In the genomic region with DNA sequence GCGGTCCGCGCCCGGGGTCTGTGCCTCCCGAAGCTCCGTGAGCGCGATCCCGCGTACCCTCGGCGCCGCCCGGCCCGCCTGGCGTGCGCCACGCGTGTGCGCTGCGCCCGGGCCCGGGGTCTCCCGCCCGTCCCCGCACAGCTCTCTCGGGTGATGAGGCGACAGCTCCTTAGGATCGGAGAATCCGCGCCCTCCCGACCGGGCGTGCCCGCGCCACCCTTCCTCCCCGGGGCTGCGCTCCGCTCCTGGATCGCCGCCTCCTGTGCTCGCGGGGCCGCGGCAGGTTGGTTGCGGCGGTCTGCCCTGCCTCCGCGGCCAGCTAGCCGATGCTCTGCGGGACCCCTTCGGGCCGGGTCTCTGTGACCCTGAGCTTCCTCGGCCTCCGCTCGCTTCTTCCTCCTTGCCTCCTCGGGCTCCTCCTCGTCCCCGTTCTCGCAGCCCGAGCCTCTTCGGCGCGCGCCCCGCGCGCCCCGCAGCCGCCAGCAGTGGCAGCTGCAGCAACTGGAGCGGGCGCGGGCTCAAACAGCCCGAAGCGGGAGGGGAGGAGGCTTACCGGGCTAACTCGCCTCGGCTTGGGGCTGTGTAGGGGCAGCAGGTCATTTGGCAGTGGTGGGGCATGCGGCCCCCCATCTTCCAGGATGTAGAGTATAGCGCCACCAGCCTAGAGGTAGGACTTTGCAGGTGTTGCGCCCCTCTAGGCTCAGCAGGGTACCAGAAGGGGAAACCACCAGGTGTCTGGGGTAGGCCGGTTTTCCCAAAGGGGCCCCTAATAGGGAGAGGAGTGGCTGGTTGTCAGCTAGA, we compare ENCODE assay signal across 9 mouse cellular contexts. TPM values are rescaled to one million over a fixed set of nuclear protein-coding genes. Genes with fewer than 3 reads are reported as not detected.
A peak's percentile ranks its signal among the peaks of the same experiment; 100 is the strongest.
DNase-seq lines count a peak whose midpoint lies in the region; ATAC-seq lines count a peak whose summit lies in the region.
"Had no signal": no experiment of that assay in that cellular context is flagged by ENCODE, and none has a peak within 500 bp of the region (broad histone marks: within the 10 kb centered on the region; RNA-seq: fewer than 3 reads in every experiment).

No protein-coding gene starts in this region.

- no peak for DNase-seq in lung, postnatal 36 days
- DNase-seq in embryonic facial prominence, embryonic 10.5 days (ENCODE audit: low spot score), result peak; percentile 65
- DNase-seq in kidney, postnatal 10 days, result peak; percentile 48
- DNase-seq in liver, embryonic 13.5 days, result no peak
- peak; percentile 79 for DNase-seq in retina, postnatal 1 day
- DNase-seq in thymus, postnatal 25 days, result no peak

- H3K4me2 ChIP-seq in lung, embryonic 16.5 days (ENCODE audit: low read depth, low read length), result peak overlapping the region; percentile 99
- H3K4me2 ChIP-seq in heart, embryonic 13.5 days, result peak overlapping the region; percentile 98
- peak overlapping the region; percentile 64 for H3K4me2 ChIP-seq in liver, embryonic 13.5 days

- peak; percentile 34; the same call in 1 of the 2 replicates for ATAC-seq in lung, embryonic 16.5 days (ENCODE audit: low read depth)
- peak; percentile 51; the same call in 1 of the 2 replicates for ATAC-seq in heart, embryonic 13.5 days (ENCODE audit: extremely low read depth, insufficient number of reproducible peaks, low FRiP score, low TSS enrichment)
- ATAC-seq in liver, embryonic 13.5 days (ENCODE audit: low read depth), result no peak

- under 1% methylated on average over 59 of the region's 82 CpGs for WGBS in lung, embryonic 16.5 days
- under 1% methylated on average over 82 of the region's 82 CpGs for WGBS in embryonic facial prominence, embryonic 10.5 days
- under 1% methylated on average over 78 of the region's 82 CpGs for WGBS in heart, embryonic 13.5 days
- WGBS in liver, embryonic 13.5 days (ENCODE audit: insufficient replicate concordance), result 1% methylated on average over 72 of the region's 82 CpGs

- H3K9ac ChIP-seq in lung, embryonic 16.5 days (ENCODE audit: low read length), result peak overlapping the region; percentile 56
- H3K9ac ChIP-seq in heart, embryonic 13.5 days, result peak overlapping the region; percentile 79
- H3K9ac ChIP-seq in liver, embryonic 13.5 days, result no peak overlapping the region

- peaks cover 7% of the 10 kb centered on the region; the same call in 1 of the 2 replicates for H3K4me1 ChIP-seq in lung, embryonic 16.5 days (replicated peaks; ENCODE audit: control insufficient read depth, insufficient read depth, low read length)
- peaks cover 24% of the 10 kb centered on the region for H3K4me1 ChIP-seq in embryonic facial prominence, embryonic 10.5 days
- H3K4me1 ChIP-seq in heart, embryonic 13.5 days, result peaks cover 9% of the 10 kb centered on the region
- no peaks in the 10 kb centered on the region for H3K4me1 ChIP-seq in liver, embryonic 13.5 days (replicated peaks)

- no peaks in the 10 kb centered on the region for H3K36me3 ChIP-seq in lung, embryonic 16.5 days (ENCODE audit: control insufficient read depth, insufficient read depth, low read length)
- H3K36me3 ChIP-seq in embryonic facial prominence, embryonic 10.5 days (replicated peaks), result no peaks in the 10 kb centered on the region
- no peaks in the 10 kb centered on the region for H3K36me3 ChIP-seq in heart, embryonic 13.5 days
- no peaks in the 10 kb centered on the region for H3K36me3 ChIP-seq in liver, embryonic 13.5 days

- peaks cover 70% of the 10 kb centered on the region for H3K27me3 ChIP-seq in lung, embryonic 16.5 days (ENCODE audit: control insufficient read depth, insufficient read depth, low read depth, low read length)
- H3K27me3 ChIP-seq in embryonic facial prominence, embryonic 10.5 days (replicated peaks; ENCODE audit: low read depth, poor library complexity, severe bottlenecking), result peaks cover 82% of the 10 kb centered on the region
- H3K27me3 ChIP-seq in heart, embryonic 13.5 days (replicated peaks), result peaks cover 99% of the 10 kb centered on the region
- peaks cover 79% of the 10 kb centered on the region for H3K27me3 ChIP-seq in liver, embryonic 13.5 days

- no peak overlapping the region for H3K27ac ChIP-seq in lung, embryonic 16.5 days (ENCODE audit: low read length)
- peak overlapping the region; percentile 72 for H3K27ac ChIP-seq in embryonic facial prominence, embryonic 10.5 days (replicated peaks)
- H3K27ac ChIP-seq in heart, embryonic 13.5 days (replicated peaks), result no peak overlapping the region
- H3K27ac ChIP-seq in liver, embryonic 13.5 days, result no peak overlapping the region
- H3K27ac ChIP-seq: macrophage had no signal

- peak overlapping the region; percentile 67 for H3K4me3 ChIP-seq in lung, embryonic 16.5 days (ENCODE audit: low read length)
- peak overlapping the region; percentile 77 for H3K4me3 ChIP-seq in embryonic facial prominence, embryonic 10.5 days
- peak overlapping the region; percentile 77 for H3K4me3 ChIP-seq in heart, embryonic 13.5 days
- peak overlapping the region; percentile 49 for H3K4me3 ChIP-seq in liver, embryonic 13.5 days (replicated peaks)

- H3K9me3 ChIP-seq in lung, embryonic 16.5 days (ENCODE audit: control insufficient read depth, low read length), result no peaks in the 10 kb centered on the region
- H3K9me3 ChIP-seq in embryonic facial prominence, embryonic 10.5 days, result no peaks in the 10 kb centered on the region
- no peaks in the 10 kb centered on the region for H3K9me3 ChIP-seq in heart, embryonic 13.5 days
- no peaks in the 10 kb centered on the region for H3K9me3 ChIP-seq in liver, embryonic 13.5 days (replicated peaks)

RNA-seq across cellular contexts. Expression of gene Kcnma1, which starts 9.6 kb away (rescaled TPM):
- 1.0 and 1.3 TPM in 2 replicates for polyA plus RNA-seq in lung, embryonic 16.5 days (2015; fragmentation: Nextera tagmentation; extraction: Ambion mirVana)
- 0.50 and 0.70 TPM in 2 replicates for polyA plus RNA-seq in embryonic facial prominence, embryonic 10.5 days (2016; fragmentation: Nextera tagmentation; extraction: Ambion mirVana)
- polyA plus RNA-seq in heart, embryonic 13.5 days (2015; fragmentation: Nextera tagmentation; extraction: Ambion mirVana), result 0.19 and 0.36 TPM in 2 replicates
- polyA plus RNA-seq in liver, embryonic 13.5 days (2015; fragmentation: Nextera tagmentation; extraction: Ambion mirVana), result 0.03 TPM in 1 of 2 replicates, not detected in the other
- polyA plus RNA-seq: macrophage had no signal

Comparison
In these comparisons a context has a peak if more than half of its experiments do, and no peak if none do; other contexts are left out.
1. DNase-seq: peak in embryonic facial prominence, embryonic 10.5 days (single experiment), kidney, postnatal 10 days (single experiment) and retina, postnatal 1 day (single experiment); none in lung, postnatal 36 days (single experiment), liver, embryonic 13.5 days (single experiment) and thymus, postnatal 25 days (single experiment).
2. Peak in every context shown above with its lines, with median percentiles within 50 percentile points of each other: H3K4me2 ChIP-seq and H3K4me3 ChIP-seq.